Mouse (Mus musculus) WW6 (cell line): ENCODE results near the gene Man1a2.

ENCODE experiments used
- DNase-seq: peaks from one replicate; pipeline ENCODE4 v3.0.0-alpha.2; 2013; ENCODE audit warnings: low read depth, low spot score

Man1a2 gene

GRCm38 (mm10) chr3:100568443-100569390, 116.6 kb downstream of the Man1a2 start:
- no peak for DNase-seq

- no peak for DNase-seq
These were observed 121.7 kb downstream of the Man1a2 start for GRCm38 (mm10) chr3:100563565-100563964.

DNA sequence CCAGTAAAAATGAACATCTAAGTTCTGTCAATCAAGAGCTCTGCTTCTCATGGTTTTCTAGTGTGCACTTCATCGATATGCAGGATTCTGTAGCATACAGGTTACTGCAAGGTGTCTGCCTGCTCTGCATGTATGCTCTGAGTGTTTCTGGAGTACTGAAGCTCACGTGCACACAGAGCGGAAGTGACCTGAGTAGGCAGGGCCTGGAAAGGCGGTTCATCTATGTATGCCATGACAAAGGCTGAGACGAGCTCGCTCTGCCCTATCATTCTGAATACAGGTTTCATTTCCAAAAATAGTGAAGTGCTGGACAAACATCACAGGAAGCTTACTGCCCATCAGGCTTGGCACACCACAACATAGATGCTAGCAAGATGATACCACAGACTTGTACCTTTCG, 122.8 kb downstream of the Man1a2 start:
- no peak for DNase-seq

DNA sequence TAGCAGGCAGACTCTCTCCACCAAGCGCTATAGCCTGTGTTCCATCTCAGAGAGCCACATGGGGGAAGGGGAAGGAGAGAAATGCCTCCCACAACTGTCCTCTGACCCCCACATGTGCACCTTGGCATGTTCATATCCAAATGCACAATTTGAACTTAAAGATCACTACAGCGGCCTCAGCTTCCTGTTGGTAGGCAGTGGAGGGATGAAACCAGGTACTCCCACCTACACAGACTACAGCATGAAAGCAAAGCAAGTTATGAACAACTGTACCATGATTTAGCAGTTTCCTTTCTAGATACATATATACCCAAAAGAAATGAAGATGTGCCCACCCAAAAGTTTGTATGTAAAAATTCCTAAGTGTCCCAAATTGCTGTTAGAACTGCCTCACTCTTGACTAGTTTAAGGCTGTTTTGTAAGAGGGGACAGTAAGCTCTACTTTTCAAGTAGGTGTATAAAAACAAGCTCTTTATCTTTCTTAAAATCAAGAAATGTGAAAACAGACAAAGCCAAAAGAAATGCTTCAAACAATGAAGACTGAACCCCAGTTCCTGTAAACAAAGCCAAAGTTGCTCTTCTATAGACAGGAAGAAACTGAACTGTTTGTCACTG, 123.6 kb downstream of the Man1a2 start:
- no peak for DNase-seq

- DNase-seq, result no peak
These were observed 125.9 kb downstream of the Man1a2 start for GRCm38 (mm10) chr3:100559431-100559830.

GRCm38 (mm10) chr3:100558211-100558708, 127.0 kb downstream of the Man1a2 start:
- DNase-seq, result no peak

DNA sequence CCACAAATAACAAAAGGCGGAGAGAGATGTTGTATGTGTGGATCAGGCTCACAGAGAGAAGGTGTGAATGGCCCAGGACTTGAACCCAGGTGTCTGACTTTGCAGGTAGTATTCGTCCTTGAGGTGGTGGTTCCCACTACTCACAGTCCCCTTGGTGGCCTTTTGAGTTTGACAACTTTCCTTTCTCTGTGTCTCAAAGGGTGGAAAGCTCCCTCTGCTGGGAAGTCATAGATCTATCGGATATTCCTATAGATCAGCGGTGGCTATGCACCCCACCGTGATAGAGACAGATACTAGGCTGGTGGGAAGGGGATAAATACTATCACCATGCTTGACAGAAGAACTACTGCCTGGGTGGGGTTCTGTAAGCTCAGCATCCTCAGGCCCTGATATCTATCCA, 130.5 kb downstream of the Man1a2 start:
- no peak for DNase-seq

- DNase-seq, result no peak
These were observed 133.1 kb downstream of the Man1a2 start for GRCm38 (mm10) chr3:100552171-100552570.

DNA sequence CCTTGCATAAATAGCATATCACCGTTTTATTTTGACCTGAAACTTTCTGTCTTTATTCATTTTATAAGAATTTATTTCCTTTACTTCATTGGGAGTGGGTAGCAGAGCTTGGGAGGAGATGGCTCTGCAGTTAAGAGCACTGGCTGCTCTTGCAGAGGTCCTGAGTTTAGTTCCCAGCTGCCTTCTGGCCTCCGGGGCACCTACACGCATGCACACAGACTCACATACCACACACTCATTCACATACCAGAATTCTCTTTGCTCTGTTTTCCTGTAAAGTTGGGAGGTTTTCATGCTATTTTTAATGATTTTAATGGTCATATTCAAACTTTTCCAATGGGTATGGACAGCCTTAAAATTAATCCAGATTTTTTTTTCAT, 137.4 kb downstream of the Man1a2 start:
- no peak for DNase-seq

GRCm38 (mm10) chr3:100547162-100547912, 138.0 kb downstream of the Man1a2 start:
- no peak for DNase-seq

- no peak for DNase-seq
These were observed 148.6 kb downstream of the Man1a2 start for GRCm38 (mm10) chr3:100536686-100537085.

DNA sequence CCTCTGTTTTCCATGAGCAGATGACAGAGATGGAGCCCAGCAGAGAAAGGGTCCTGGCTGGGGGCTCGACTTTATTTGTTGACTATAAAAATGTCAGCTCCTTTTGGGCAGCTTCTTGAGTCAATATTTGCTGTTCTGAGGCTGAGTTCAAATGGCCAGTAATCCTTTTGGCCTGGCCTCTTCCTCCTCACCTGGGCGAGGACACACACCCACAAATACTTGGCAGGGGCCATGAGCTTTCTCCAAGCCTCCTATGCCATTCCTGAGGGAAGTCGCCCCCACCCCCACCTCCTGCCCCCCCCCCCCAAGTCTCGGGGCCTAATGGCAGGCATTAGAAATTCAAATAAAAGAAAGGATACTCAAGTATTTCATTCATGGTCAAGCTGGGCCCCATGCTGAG, 149.4 kb downstream of the Man1a2 start:
- DNase-seq, result no peak

DNA sequence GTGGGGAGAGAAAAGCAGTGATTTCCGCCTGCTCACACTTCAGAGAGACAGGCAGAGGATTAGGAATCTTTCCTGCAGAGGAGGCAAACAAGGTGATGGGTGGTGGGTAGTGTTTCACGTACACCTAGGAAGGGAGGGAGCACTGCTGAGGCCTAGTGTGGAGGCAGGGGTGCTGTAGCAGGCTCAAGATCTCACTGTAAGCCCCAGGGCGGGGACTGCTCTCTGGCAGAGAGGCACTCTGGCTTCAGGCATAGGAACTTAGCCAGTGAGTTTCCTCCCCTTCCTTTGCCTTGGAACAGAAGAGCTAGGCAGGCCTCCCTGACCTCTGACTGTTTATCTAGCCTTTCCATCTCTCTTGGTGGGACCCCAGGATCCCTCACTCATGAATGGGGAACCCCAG, 150.0 kb downstream of the Man1a2 start:
- DNase-seq, result no peak

DNA sequence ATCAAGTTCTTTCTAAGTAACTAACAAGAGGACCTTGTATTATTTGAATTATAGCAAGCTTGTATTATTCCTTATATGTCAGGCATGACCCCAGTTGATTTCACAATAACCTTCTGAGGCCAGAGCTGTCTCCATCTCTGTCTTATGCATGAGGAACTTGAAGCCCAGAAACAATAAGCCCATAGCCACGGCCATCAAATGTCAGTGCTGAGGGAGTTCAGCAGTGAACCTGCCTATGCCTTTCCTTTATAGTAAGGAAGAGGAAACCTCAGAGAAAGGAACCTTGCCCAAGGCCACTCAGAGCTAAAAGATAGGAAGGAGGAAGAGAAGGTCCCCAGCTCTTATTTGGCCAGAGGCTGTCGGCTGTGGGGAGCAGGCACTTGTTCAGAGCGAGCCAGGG, 150.9 kb downstream of the Man1a2 start:
- DNase-seq, result no peak

DNA sequence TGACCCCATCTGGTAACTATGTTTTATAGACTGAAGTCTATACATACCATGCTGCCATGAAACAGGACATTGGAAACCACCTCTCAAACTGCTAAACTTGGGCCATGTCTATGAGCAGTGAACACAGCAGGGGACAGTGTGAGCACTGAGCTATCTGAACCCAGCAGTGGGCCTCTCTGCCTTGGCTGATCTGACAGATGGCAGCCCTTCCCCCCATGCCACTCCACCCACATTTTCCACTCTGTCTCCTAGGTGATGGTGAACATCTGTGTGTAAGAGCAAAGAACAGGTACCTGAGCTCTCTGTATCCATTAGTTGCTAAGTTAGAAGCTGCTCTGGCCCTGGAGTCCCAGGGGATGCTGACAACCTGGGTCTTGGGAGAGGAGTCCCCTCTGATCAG, 151.9 kb downstream of the Man1a2 start:
- DNase-seq, result no peak

DNA sequence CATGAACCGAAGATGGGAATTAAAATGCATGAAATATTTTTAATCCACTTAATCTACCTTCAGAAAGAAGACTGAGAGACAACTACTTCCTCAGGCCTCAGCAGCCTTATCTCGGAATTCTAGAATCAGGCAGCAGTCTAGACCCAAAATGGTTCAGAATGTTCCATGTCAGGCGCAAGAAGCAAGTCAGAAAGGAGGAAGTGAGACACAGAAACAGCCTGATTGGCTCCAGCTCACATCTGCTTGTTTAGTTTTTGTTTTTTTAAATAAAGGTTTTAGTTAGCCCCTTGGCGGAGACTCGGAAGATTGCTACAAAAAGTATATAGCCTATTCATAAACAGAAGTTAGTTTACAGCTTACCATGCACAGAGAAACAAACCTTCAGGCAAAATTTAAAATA, 154.4 kb downstream of the Man1a2 start:
- no peak for DNase-seq

GRCm38 (mm10) chr3:100530244-100530788, 155.0 kb downstream of the Man1a2 start:
- no peak for DNase-seq

- no peak for DNase-seq
These were observed 162.6 kb downstream of the Man1a2 start for GRCm38 (mm10) chr3:100522671-100523070.

DNA sequence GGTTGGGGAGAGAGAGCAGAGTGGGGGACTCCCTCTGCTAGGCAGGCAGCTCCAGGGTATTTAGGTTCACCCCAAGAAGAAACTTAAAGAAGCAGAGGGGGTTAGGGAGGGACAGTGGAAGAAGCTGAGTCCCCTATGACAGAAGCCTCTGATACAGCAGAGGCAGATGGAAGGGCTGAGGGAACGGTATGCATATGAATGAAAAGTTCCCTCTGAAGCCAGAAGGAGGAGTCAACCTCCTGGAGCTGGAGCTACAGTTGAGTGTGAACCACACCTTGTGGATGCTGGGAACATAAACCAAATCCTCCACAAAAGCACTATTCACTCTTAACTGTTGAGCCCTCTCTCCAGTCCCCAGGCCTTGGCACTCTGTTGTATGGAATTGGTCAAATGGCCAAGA, 163.7 kb downstream of the Man1a2 start:
- DNase-seq, result no peak

DNA sequence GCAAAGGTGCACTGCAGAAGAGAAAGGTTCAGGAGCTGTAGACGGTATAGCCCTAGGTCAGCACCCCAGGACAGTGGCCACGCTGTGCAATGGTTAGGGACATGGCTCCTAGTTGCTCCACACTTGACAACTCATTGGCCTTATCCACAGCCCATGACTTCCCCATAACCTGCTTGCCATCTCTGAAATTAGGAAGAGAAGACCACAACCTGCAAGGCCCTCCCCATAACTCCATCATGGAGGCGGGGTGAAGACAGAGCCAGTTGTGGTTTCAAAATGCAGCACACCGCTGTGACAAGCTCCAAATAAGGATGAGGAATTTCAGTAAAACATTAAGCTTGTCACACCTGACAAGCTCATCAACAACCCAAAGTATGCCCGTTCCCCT, 169.6 kb downstream of the Man1a2 start:
- DNase-seq, result no peak

- no peak for DNase-seq
These were observed 170.1 kb downstream of the Man1a2 start for GRCm38 (mm10) chr3:100515093-100515753.
